Mouse (Mus musculus): ENCODE measurements around the gene Ebf3.

Ebf3 gene

DNA sequence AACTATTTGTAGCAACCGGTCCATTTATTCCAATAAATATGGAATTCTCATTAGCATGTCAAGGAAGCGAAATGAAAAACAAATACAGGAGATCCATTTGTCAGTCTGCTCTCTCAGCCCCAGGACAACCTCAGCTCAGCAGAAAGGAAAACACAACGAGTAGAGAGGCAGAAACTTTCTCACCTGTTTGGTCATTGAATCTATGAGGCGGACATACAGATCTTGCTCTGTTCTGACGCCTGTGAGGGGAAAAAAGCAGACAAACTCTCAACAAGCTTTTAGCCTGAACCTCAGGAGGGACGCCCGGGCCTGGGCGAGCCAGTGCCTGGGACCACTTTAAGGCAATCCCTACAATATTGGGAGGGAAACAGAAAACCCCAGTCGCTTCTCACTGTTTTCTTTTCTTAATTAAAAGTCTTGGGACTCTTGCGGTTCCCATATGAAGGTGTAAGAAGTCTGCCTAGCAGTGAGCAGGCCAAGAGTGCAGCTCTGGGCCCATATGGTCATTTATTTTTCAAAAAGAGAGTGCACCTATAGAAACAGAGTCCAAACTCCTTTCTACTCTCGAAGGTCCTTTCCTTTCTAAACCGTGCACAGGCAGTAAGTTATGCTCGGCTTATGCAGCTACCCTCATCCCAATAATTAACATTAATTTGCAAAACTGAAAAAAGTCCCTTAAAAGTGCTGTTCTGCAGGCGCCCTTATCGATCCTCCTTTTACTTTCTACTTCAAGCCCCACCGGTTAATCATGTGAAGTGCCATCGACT is 1.9 kb downstream of the Ebf3 start:
- DNase-seq (ENCODE audit: extremely low spot score, low read depth, low spot score): no peak

- DNase-seq (ENCODE audit: extremely low spot score, low read depth, low spot score): no peak
These were observed 2.7 kb downstream of the Ebf3 start for GRCm38 (mm10) chr7:137311341-137312110.

- no peak for DNase-seq (ENCODE audit: extremely low spot score, low read depth, low spot score)
These were observed 3.4 kb downstream of the Ebf3 start for GRCm38 (mm10) chr7:137310876-137311275.

DNA sequence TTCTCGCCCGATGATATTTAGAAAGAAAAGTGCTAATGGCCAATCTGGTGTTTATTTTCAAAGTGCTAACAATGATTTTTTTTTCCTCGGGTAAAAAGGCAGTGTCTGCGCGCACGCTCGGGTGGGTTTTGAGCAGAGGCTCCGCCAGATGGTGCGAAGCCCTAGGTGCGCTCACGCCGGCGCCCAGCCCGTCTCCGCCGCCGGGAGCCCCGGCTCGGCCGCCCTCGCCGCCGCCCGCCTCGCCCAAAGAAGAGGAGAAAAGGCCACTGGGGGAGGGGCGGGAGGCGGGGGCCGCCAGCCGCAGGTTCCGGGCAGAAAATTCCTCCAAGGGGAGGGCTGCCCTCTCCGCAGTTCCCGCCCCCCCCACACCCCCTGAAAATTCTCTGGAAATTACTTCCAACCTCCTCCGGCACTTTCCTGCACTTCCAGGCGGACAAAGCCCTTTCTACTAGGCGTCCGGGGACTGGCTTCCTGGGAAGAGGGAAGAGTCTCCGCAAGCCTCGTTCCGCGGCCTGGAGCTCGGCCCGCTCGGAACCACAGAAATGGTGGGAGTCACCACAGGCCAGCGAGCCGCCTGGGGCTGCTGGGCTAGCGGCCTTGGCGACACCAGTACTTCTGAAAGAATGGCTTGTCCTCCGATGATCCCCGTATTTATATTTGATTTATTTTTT is 4.0 kb downstream of the Ebf3 start:
- DNase-seq (ENCODE audit: extremely low spot score, low read depth, low spot score): no peak

DNA sequence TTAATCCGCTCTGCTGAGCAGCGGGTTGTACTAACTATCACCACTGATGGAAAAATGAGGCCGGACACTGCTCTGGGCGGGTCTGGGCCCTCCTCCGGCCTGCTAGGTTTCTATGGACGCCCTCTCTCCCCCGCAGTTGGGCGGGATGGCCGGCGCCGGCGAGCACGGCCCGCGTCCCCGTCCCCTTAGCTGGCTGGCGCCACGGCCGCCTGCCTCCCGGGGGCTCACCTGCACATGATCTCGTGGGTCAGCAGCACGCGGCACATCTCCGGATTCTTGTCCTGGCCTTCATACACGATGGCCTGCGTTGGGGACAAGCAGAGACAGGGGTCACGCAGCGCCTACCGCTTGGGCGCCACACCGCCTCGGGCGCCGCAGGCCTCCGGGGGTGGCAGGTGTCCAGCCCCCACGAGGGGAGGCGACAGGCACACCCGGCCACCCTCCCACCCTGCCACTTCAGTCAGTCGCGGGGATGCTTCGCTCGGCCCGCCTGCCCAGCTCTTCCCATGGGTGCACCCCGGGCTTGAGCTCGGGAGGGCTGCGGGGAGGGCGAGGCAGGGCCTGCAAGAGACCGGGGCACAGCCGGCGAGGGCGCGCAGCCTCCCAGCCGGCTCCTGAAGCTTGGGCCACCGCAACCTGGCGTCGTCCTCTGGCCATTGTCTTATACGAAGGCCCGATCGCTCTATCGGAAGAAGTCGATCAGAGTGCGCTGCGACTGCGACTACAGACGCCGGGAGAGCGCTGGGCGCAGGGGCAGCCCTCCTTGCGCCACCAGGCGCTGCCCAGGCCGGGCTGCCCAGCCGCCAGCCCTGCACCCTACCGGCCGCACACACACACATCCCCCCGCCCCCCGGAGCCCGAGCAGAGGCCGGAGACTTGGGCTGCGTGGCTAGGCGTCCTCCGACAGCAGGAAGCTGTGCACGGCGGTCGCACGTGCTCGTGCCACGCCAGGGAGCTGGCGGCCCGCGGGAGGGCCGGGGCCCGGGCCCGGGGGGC is 4.9 kb downstream of the Ebf3 start:
- no peak for DNase-seq (ENCODE audit: extremely low spot score, low read depth, low spot score)

- no peak for DNase-seq (ENCODE audit: extremely low spot score, low read depth, low spot score)
These were observed 5.9 kb downstream of the Ebf3 start for GRCm38 (mm10) chr7:137308061-137309060.

- DNase-seq (ENCODE audit: extremely low spot score, low read depth, low spot score): no peak
These were observed 7.1 kb downstream of the Ebf3 start for GRCm38 (mm10) chr7:137307131-137307530.

- no peak for DNase-seq (ENCODE audit: extremely low spot score, low read depth, low spot score)
These were observed 8.1 kb downstream of the Ebf3 start for GRCm38 (mm10) chr7:137306127-137306526.

GRCm38 (mm10) chr7:137303776-137304171 is 10.5 kb downstream of the Ebf3 start:
- DNase-seq (ENCODE audit: extremely low spot score, low read depth, low spot score): no peak

DNA sequence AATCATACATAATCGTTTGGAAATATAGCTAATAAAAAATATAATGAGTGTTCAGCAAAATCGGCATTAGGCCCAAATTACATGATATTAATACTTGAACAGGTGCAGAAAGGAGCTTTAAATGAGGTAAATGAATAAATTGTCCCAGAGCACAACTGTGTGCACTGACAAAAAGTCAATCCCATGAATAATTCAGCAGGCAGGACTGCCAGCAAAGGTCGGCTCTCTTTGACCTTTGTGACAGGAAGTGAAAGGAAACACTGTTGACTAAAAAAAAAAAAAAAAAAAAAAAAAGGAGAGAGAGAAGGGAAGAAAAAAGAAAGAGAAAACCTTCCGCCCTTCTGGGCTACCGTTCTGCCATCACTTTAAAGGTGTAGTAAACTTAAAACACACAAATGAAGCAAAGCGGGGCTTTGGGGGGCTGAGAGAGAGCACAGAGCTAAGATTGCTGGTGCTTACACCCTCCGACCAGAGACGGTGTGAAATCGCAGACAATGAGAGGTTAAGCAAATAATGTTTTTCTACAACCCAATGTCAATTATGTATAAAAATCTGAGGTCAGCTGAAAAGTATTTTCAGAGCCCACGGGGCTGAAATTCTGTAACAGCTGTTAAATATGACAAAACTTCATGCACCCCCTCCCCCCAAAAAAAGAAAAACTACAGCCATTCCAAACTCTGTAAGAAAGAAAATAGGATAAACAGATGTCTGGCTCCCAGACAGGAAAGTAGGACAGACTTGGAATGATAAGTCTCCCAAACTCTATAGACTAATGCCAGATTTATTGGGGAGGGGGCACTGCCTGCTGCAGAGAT is 11.1 kb downstream of the Ebf3 start:
- no peak for DNase-seq (ENCODE audit: extremely low spot score, low read depth, low spot score)

DNA sequence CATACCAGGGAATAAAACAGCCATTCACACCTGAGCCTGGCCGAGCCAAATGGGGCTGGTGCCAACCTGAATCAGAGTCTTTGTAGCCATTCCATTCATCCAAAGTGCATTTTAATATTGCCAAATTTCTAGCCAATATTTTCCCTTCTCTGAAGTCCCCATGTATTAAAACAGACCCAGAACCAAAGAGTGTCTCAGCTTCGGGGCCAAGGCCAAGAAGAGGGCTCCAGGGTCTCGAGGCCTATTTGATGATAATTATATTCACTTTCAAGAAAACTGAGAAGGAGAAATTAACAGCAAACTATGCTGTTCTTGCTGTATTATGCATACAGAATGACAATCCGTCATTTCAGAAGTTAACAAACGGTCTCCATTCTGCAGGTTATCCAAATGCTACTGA is 12.1 kb downstream of the Ebf3 start:
- DNase-seq (ENCODE audit: extremely low spot score, low read depth, low spot score): no peak

DNA sequence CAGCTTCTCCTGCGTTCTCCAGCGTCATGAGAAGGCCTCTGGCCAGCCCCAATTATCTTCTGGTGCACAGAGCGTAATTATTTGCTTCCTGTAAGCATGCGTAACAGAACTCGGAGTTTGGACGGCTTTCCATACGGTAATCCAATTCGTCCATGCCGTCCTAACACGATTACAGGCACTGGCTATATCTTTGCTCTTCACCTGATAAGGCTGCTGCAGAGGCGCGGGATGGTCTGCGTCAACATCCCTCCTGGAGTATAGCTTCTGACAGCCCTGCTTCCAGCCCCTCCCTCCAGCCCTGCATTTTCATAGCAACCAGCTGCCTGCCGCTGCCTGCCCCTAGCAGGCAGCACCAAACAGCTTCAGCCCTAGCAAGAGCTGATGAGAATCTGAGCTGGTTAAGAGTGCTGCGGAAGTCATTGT is 12.9 kb downstream of the Ebf3 start:
- no peak for DNase-seq (ENCODE audit: extremely low spot score, low read depth, low spot score)

DNA sequence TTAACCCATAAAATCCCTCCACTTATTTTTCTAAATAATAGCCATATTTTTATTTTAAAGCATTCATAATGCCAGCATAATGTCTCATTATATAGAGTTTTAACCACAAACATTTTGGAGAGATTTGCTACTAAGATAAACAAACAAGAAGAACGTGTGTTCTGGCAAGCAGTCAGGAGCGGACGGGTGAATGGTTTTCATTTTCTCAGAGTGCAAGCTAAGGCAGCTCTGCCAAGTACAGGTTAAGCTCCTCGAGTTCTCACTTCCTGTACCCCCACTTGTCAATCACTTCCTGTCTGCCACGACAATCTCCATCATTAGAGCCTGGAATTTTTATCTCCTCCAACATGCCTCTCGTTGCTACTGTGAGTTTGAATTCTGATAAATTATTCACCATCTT is 13.4 kb downstream of the Ebf3 start:
- no peak for DNase-seq (ENCODE audit: extremely low spot score, low read depth, low spot score)

DNA sequence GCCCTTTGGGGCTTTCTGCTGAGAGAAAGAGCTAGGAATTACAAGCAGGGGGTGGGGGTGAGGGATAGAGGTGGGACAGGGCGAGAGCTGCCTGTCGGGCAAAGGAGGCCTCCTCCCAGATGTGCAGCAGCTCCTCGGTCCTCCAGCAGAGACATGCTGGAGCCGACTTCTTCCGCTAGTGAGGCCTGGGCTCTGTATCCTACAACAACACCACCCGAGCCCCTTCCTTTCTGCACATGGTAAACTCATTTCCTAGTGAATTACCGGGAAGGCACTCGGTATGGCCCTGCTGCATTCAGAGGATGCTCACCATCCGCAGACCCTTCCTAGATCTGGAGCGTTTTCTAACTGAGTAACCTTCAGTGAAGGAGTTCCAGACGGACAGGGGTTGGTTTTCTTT is 14.1 kb downstream of the Ebf3 start:
- no peak for DNase-seq (ENCODE audit: extremely low spot score, low read depth, low spot score)

GRCm38 (mm10) chr7:137297594-137298381 is 16.5 kb downstream of the Ebf3 start:
- no peak for DNase-seq (ENCODE audit: extremely low spot score, low read depth, low spot score)

DNA sequence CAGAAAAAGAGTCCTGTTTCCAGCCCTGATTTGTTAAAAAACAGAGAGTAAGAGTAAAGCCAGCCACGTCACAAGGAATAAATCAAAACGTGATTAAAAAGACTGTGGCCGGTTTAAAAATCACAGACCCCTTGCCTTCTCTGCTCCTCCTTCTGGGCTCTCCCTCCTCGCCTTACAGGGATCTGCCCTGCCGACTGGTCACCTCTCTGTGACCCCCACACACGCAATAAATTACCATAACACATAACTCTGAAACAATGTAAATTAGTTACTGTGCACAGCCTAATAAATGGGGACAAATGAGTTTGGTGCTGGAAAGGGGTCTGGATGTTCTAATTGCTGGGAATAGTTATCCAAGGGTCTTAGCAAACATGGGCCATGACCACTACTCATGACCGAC is 17.1 kb downstream of the Ebf3 start:
- DNase-seq (ENCODE audit: extremely low spot score, low read depth, low spot score): no peak

- DNase-seq (ENCODE audit: extremely low spot score, low read depth, low spot score): no peak
These were observed 18.6 kb downstream of the Ebf3 start for GRCm38 (mm10) chr7:137295612-137296011.

- DNase-seq (ENCODE audit: extremely low spot score, low read depth, low spot score): no peak
These were observed 19.8 kb downstream of the Ebf3 start for GRCm38 (mm10) chr7:137294446-137294845.
